Mouse (Mus musculus): ENCODE measurements around the gene Ryr2.

- TF ChIP-seq CTCF (IDR thresholded peaks at IDR 0.05; ENCODE audit: control insufficient read depth, insufficient read depth, insufficient replicate concordance, low read depth, low read length) (no peak), POLR2A (IDR thresholded peaks at IDR 0.05; ENCODE audit: control insufficient read depth, low read depth, low read length) (no peak)
These were observed 540.3 kb downstream of the Ryr2 start for GRCm38 (mm10) chr13:11566486-11566885.
